Mouse (Mus musculus) v-Abl transformed pro-B cells (cell line): Measurements from ENCODE around the gene Bcl2l11.

Experiments
- in situ Hi-C, 2 experiments: fragments of 400-800 bp; cut with MboI; formaldehyde crosslinking; loops; one replicate each; pipeline ENCODE4 v1.15.1; 2025; ENCODE audit not compliant: unreplicated experiment in 2 of 2

Bcl2l11 gene

GRCm38 (mm10) chr2:128136769-128137433, 11.1 kb downstream of the Bcl2l11 start:
- in situ Hi-C loops: loop anchor here (5.0 to 25.0 kb wide), 3 partner anchors 65 to 425 kb away; no protein-coding TSS in a partner anchor

GRCm38 (mm10) chr2:128137480-128138276, 11.8 kb downstream of the Bcl2l11 start:
- in situ Hi-C loops: loop anchor here (5.0 to 25.0 kb wide), 3 partner anchors 65 to 425 kb away; no protein-coding TSS in a partner anchor

- in situ Hi-C loops: loop anchor here (5.0 to 25.0 kb wide), 3 partner anchors 63 to 423 kb away; no protein-coding TSS in a partner anchor
Observed at GRCm38 (mm10) chr2:128138924-128139323, 13.1 kb downstream of the Bcl2l11 start.

- in situ Hi-C loops: loop anchor here (5.0 to 25.0 kb wide), 3 partner anchors 63 to 423 kb away; no protein-coding TSS in a partner anchor
Observed at GRCm38 (mm10) chr2:128139781-128140180, 13.9 kb downstream of the Bcl2l11 start.

- in situ Hi-C loops: loop anchor here in 1 of 2 experiments (25.0 kb wide), 1 partner anchor 422 kb away; no protein-coding TSS in a partner anchor
Observed at GRCm38 (mm10) chr2:128140183-128140582, 14.3 kb downstream of the Bcl2l11 start.

- in situ Hi-C loops: loop anchor here in 1 of 2 experiments (25.0 kb wide), 1 partner anchor 418 kb away; no protein-coding TSS in a partner anchor
Observed at GRCm38 (mm10) chr2:128143992-128144391, 18.2 kb downstream of the Bcl2l11 start.

GRCm38 (mm10) chr2:128145433-128145832, 19.6 kb downstream of the Bcl2l11 start:
- in situ Hi-C loops: loop anchor here in 1 of 2 experiments (25.0 kb wide), 1 partner anchor 417 kb away; no protein-coding TSS in a partner anchor

GRCm38 (mm10) chr2:128149596-128149995, 23.8 kb downstream of the Bcl2l11 start:
- in situ Hi-C loops: loop anchor here in 1 of 2 experiments (25.0 kb wide), 1 partner anchor 413 kb away; no protein-coding TSS in a partner anchor

GRCm38 (mm10) chr2:128152211-128152610, 26.4 kb downstream of the Bcl2l11 start:
- in situ Hi-C loops: loop anchor here in 1 of 2 experiments (10.0 kb wide), 1 partner anchor 143 kb away; no protein-coding TSS in a partner anchor

- in situ Hi-C loops: loop anchor here in 1 of 2 experiments (10.0 kb wide), 1 partner anchor 142 kb away; no protein-coding TSS in a partner anchor
Observed at GRCm38 (mm10) chr2:128152845-128153550, 27.2 kb downstream of the Bcl2l11 start.

- in situ Hi-C loops: loop anchor here in 1 of 2 experiments (10.0 kb wide), 1 partner anchor 141 kb away; no protein-coding TSS in a partner anchor
Observed at GRCm38 (mm10) chr2:128153551-128153910, 27.7 kb downstream of the Bcl2l11 start.

- in situ Hi-C loops: loop anchor here in 1 of 2 experiments (10.0 kb wide), 1 partner anchor 139 kb away; no protein-coding TSS in a partner anchor
Observed at GRCm38 (mm10) chr2:128155412-128156066, 29.7 kb downstream of the Bcl2l11 start.

GRCm38 (mm10) chr2:128156067-128156462, 30.2 kb downstream of the Bcl2l11 start:
- in situ Hi-C loops: loop anchor here in 1 of 2 experiments (10.0 kb wide), 1 partner anchor 139 kb away; no protein-coding TSS in a partner anchor

- in situ Hi-C loops: loop anchor here in 1 of 2 experiments (10.0 kb wide), 1 partner anchor 138 kb away; no protein-coding TSS in a partner anchor
Observed at GRCm38 (mm10) chr2:128156557-128157412, 30.9 kb downstream of the Bcl2l11 start.

GRCm38 (mm10) chr2:128158734-128159410, 33.0 kb downstream of the Bcl2l11 start:
- in situ Hi-C loops: loop anchor here in 1 of 2 experiments (10.0 kb wide), 1 partner anchor 136 kb away; no protein-coding TSS in a partner anchor

GRCm38 (mm10) chr2:128159619-128160125, 33.8 kb downstream of the Bcl2l11 start:
- in situ Hi-C loops: loop anchor here in 1 of 2 experiments (10.0 kb wide), 1 partner anchor 135 kb away; no protein-coding TSS in a partner anchor

- in situ Hi-C loops: no loop called here
Observed at GRCm38 (mm10) chr2:128163177-128163576, 37.3 kb downstream of the Bcl2l11 start.
